Mouse (Mus musculus): ENCODE data around the gene Actr8.

Actr8 gene

DNA sequence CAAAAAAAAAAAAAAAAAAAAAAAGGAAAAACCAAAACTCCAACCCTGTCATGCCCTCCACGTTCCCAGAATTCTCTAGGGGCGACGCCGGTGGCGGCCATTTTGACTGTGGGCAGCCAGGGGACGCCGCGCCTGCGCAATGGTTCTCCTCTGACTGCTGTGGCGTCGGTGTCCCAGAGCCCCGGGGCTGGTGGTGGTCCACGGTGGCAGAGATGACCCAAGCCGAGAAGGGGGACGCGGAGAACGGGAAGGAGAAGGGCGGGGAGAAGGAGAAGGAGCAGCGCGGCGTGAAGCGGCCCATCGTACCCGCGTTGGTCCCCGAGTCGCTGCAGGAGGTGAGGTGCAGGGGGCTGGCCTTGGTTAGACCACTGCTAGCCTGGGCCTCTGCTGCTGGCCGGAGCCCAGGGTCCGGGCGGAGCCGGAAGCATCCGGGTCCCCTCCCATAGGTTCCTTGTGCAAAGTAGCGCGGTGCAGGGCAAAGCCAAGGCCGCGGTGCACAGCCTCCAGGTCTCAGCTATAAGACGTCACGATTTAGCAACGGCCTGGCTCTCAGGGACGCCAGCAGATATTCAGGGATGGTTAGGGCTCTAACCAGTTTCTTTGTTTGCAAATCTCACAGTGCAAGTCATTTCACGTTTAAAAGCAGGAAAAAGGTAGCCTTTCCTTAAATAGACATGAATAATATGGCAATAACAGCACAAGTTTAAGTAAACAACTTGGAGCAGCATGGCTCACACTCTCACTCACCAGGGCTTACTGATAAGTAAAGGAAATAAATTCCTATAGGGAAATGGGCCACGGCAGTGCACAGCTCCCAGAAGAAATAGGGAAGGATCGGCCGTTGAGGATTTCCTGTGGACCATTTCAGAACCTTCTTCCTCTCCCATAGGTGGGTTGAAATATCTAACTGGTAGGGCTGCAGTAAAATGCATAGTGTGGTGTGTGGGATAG lies at the start of gene Actr8:
Gene Actr8, plus strand, starts transcription at position 84 of the 951 bp plus-strand sequence.
- in situ Hi-C loops (cut with MboI, MseI), result loop anchor here (25.0 kb wide), 1 partner anchor 1284 kb away; the partner anchor contains the start of genes Bap1 and Phf7

DNA sequence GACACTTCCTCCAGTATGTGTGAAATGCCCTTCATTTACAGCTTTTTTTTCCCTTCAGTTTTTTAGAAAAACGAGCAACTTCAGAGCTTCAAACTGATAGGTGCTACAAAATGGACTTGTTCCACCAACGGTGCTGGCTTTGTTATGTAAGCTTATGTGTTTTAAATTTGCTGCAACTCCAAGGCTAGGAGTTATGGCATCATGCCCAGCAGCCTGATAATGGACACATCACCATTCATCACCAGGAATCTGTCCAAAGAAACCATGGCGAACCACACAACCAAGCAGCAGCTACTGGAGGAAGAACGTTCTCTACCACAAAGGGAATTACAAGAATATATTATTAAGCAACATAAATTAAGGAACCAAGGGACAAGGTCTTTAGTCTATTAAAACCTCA lies 49.2 kb upstream of the Actr8 start:
- in situ Hi-C loops (cut with MboI, MseI), result no loop called here

DNA sequence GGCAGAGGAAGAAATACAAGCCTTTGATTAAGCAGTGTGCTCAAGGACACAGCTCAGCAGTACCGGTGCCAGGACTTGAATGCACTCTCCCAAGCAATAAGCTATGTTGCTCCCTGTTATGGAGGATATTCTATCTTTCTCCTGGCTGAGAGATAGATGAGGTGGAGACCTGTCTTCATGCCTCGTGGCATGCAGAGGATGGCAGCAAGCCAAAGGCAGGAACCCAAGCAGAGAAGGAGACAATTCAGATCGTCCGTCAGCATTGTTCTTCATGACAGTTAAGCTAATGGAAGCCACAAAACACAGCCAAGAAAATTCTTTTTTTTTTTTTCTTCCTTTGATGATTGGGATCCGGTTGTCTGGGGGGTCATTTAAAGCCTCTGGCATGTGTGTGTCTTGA lies 42.6 kb upstream of the Actr8 start:
- in situ Hi-C loops (cut with MboI, MseI), result loop anchor here (5.0 kb wide), 1 partner anchor 208 kb away; no protein-coding TSS in a partner anchor

DNA sequence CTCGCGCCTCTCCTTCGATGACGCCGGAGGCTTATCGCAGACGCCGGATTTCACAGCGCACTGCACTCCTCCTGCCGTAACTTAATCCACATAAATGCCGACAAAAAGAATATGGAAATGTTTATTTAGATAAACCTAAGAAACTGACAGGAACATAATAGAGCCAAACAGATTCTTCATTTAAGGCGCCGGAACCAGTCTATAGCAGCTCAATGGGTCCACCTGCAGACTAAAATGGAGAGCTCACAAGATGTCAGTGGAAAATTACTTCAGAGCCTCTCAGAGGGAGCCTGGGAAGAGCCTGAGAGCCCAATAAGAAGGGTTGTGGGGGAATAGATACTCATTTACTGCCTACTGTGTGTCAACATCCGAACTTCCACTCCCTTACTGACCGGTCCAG lies 40.7 kb upstream of the Actr8 start:
- in situ Hi-C loops (cut with MboI, MseI), result loop anchor here (5.0 kb wide), 1 partner anchor 210 kb away; no protein-coding TSS in a partner anchor

DNA sequence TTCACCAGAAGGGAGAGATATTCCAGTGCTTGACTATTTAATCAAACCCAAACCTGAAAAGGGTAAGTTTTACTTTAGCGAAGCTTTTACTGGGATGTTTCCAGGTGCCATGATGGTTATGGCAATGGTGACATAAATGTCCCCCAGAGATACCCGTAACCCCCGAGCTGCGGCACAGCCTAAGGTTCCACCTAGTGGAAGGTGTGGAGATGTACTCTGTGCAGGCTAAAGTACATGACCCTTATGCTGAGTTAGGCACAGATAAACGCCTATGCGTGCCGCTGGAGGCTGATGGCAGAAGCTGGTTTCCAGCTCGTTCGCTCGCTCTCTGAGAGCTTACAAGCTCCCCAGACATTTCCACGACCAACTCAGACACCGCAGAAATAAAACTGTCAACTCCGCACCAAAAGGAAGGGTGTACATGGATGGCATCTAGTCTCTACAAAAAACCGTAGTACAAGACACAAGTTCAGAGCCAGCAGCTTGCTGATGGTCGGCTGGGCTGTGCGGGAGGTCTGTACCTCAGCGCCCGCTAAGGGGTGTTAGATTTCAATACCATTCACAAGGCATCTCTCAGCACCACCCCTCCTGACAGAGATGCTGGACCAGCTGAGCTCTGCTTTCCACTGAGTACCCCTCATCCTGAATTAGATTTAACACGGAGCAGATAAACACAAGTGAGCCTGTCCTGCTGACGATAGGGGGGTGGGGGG lies 38.4 kb upstream of the Actr8 start:
- in situ Hi-C loops (cut with MboI, MseI), result loop anchor here (5.0 kb wide), 1 partner anchor 212 kb away; no protein-coding TSS in a partner anchor

DNA sequence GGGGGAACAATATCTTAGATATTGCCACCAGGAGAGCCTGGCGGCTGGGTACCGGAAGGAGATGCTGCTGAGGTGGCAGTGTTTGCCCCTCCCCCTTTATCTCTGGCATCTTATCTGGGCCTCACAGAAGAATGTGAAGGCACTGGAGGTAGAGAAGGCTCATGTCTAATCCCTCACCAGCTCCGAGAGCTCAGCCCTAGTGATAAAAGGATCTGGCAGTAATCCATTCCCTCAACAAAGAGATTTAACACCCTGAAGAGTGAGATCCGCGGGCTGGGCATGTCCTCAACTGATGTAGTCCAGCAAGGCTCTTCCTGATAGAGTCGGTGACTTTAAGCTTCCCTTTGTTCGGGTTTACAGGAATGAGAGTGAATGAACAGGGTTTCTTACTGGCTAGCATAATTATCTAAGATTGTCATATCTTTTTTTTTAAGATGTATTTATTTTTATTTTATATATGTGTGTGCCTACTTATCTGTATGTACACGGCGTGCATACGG lies 37.8 kb upstream of the Actr8 start:
- in situ Hi-C loops (cut with MboI, MseI), result no loop called here

DNA sequence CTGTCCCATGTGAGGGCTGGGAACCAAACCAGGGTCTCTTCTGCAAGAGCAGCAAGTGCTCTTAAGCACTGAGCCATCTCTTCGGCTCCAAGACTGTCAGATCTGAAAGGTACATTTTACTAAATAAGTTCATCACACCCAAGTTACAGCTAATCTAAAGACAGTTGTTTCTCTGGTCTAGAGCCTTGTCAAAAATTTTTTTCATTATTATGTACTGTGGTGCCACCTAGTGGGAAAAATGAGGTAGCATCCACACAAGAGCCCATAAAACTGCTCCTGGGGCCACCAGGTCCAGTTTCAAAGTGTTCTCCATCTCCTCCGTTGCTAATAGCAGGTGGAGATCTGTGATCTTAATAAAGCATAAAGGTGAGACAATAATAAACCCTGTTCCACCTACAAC lies 37.3 kb upstream of the Actr8 start:
- in situ Hi-C loops (cut with MboI, MseI), result no loop called here

DNA sequence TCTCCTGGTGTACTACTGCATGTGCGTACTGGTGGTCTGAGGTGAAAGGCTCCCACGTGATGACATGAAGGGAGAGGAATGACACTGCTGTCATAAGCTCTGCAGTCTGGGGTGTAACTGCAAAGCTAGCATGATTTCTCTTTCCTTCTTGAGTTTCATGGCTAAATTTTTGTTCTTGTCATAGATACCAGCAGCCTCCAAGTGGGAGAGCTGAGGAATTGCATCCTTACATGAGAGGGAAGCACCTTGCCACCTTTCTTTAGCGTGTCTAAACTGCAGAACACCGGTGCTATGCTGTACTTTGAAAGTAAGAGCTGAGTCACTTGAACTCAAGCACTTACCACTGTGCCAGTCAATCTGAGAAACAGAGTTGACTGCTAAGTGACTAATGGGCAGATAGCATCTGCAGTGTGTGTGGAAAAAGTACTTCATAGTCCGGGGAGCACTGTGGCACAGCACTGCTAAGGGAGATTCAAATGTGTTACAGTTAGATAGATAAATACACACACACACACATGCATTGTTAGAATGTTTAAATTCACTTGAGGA lies 31.3 kb upstream of the Actr8 start:
- in situ Hi-C loops (cut with MboI, MseI), result no loop called here

DNA sequence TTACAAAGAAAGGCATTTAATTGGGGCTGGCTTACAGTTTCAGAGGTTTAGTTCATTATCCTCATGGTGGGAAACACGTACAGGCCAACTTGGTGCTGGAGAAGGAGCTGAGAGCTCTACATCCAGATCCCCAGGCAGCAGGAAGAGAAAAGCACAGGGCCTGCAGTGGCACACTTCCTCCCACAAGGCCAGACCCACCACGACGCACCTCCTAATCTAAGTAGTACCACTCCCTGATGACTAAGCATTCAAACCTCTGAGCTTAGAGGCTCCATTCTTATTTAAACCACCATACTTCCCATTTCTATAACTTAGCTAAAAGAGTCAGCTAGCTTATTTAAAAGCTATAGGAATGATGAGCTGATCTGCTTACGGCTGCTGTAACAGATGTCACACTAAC lies 27.3 kb upstream of the Actr8 start:
- in situ Hi-C loops (cut with MboI, MseI), result no loop called here

DNA sequence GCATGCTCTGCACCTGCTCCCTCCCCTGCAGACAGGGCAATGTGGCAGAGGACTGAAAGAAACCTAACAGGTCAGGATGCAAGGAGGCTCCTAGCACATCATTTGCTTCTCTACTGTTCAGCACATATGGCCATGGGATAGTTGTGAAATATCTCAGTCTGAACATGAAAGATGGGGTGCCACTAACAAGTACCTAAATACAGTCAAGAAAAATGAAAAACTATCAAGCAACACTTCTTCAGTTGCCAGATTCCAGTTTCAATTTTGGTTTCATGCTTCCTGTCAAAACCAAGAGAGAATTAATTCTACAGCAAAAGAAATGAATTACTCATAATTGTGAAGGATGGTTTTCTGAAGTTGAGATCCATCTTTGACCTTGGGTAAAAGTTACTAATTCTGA lies 20.7 kb upstream of the Actr8 start:
- in situ Hi-C loops (cut with MboI, MseI), result no loop called here

DNA sequence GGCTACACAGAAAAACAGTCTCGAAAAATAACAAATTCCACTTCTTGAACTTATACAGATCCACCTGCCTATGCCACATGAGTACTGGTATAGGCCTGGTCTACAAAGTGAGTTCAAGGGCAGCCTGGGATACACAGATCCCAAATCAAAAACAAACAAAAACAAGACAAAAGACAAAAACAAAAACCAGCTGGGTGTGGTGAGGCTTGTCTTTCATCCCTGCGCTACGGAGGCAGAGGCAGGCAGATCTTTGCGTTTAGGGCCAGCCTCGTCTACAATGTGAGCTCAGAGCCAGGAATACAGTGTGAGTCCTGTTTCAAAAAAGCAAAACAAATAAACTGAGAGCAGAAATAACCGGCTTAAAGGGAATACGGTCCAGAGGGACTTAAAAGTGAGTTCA lies 10.5 kb upstream of the Actr8 start:
- in situ Hi-C loops (cut with MboI, MseI), result no loop called here

DNA sequence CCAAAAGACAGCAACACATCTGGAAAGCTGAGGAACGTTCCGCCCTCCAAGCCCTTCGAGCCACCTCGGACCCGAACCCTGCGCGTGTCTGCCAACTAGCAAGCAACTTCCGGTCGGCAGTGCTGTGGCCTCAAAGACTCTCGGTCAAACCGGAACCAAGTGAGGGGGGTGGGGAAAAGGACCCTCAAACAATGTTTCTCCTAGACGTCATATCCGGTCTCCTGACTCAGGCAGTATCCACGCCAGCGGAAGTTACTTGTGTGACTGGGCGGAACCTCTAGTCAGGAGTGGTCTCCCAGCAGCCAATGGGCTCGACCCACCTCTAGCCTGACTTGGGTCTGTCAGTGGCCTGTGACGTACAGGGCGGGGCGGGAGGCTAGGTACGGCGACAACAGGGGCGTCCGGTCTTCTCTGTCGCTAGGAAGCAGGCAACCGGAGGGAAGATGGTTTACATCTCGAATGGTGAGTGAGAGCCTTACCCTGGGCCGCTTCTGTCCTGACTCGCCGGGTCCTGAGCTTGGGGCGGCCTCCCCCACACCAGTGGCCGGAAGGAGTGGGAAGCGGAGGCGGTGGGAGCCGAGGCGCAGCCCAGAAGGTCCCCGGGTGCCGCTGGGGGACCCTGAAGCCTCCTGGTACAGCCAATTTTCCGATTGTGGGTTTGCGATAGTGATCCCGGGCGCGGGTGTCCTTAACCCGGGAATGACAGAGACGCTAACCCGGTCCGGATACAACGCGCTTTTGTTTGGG lies 9.9 kb upstream of the Actr8 start, which contains the start of gene Selenok:
Gene Selenok, plus strand, starts transcription at position 234 of the 747 bp plus-strand sequence.
- in situ Hi-C loops (cut with MboI, MseI), result no loop called here

DNA sequence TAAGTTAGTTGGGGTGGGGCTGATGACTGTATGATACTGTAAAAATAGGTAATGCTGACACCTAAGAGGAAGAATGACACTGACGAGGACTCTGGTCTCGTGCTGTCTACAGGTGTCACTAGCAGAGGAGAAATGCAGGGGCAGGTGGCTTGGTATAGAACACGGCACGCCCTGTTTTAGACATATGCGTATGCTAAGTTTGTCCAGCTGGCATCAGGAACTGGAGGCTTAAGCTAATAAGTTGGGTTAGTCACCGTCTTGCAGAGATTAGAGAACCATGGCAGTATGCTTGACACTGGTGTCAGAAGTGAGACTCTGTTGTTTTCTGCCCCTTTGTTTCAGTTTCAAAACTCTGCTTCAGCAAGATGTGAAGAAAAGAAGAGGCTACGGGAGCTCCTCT lies 6.7 kb upstream of the Actr8 start:
- in situ Hi-C loops (cut with MboI, MseI), result no loop called here

DNA sequence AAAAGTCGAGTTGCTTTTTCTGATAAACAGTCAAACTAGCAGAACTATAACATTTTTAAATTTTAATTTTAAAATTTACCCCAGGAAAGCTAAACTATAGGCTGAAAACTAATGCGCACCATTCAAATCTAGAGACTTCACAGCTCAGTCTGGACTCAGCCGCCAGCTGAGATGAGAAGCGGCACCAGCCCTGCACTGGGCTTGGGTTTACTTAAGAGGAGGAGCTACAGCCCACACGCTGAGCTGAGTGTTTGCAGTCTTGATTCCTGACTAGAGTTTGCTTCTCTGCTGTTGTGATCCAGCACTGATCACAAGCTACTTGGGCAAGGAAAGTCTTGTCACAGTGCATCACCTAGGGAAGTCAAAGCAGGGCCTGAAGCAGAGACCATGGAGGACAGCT lies 6.1 kb upstream of the Actr8 start:
- in situ Hi-C loops (cut with MboI, MseI), result no loop called here

DNA sequence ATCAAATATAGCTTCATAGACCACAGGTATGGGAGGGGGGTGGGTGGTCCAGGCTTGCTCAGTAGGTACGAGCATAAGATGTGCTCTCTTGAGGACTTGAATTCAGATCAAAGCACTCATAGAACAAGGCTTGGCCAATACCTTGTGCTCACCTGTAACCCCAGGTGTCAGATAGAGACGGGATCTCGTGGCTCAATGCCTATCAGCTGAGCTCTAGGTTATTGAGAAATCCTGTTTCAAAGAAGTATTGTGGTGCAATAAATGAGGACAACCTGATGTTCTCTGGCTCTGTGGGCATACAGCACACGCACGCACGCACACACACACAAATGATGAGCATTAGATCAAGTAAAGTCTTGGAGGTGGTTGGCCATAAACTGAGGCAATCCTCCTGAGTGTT lies 1.2 kb upstream of the Actr8 start:
- in situ Hi-C loops (cut with MboI, MseI), result loop anchor here (25.0 kb wide), 1 partner anchor 1285 kb away; the partner anchor contains the start of genes Bap1 and Phf7

DNA sequence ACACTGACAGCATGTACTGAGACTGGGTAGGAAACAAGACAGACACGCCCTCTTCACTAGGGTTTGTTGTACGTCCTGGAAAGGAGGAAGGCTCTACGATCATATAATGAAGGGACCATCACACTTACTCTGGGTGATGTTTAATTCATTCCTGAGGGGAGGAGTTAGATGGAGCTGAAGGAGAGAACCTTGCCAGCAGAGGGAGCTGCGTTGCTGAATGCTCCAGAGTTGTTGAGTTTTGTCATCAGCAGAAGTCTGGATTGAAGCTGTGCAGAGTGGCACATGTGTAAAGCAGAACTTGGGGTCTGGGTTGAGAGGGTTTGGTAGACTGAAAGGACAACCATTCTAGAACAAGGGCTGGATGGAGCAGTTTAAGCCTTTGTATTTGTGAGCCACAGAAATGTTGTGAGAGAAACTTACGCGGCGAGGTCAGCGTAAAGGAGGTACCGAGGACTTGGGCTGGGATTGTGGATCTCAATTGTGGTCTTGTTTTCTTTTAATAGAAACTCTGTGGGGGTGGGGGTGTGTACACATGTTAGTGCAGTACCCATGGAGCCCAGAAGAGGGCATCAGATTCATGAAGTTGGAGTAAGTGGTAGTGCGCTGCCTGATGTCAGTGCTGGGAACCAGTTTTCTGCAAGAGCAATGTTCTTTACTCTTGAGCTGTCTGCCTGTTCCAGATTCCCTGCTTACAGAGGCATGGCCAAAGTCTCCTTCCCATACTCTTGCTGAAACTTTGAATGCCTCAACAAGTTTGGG lies 2.5 kb downstream of the Actr8 start:
- in situ Hi-C loops (cut with MboI, MseI), result loop anchor here (25.0 kb wide), 1 partner anchor 1282 kb away; the partner anchor contains the start of genes Bap1 and Phf7

DNA sequence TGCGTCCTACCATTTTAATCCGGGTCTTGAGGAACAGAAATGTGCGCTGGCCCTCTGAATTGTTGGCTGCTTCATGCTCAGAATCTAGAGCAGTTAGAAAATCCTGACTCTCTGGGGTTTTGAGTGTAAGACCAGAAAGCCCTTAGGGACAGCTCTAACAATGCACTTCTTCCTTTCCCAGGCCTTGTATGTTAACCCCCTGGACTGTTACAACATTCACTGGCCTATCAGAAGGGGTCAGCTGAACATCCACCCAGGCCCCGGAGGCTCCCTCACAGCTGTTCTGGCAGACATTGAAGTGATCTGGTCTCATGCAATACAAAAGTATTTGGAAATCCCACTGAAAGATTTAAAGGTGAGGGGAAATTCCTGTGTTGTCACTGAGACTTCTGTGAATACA lies 8.0 kb downstream of the Actr8 start:
- in situ Hi-C loops (cut with MboI, MseI), result loop anchor here (25.0 kb wide), 1 partner anchor 1276 kb away; the partner anchor contains the start of genes Bap1 and Phf7

DNA sequence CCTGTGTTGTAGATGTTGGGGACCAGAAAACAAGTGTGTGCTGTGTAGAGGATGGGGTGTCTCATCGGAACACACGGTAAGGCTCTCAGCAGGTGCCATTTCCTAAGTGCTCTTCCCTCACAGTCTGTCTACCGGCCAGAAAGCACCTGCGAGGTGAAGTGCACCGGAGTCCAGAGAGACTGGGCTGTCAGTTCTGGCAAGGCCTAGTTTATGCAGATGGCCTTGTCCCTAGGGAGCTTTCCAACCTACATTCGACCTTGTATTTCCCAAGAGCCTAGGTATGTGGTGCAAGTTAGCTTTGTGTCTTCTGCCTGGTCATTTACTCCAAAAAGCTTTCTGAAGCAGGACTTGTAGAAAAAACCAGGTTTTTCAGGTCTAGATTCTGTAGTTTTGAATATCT lies 9.1 kb downstream of the Actr8 start:
- in situ Hi-C loops (cut with MboI, MseI), result loop anchor here (25.0 kb wide), 1 partner anchor 1275 kb away; the partner anchor contains the start of genes Bap1 and Phf7

DNA sequence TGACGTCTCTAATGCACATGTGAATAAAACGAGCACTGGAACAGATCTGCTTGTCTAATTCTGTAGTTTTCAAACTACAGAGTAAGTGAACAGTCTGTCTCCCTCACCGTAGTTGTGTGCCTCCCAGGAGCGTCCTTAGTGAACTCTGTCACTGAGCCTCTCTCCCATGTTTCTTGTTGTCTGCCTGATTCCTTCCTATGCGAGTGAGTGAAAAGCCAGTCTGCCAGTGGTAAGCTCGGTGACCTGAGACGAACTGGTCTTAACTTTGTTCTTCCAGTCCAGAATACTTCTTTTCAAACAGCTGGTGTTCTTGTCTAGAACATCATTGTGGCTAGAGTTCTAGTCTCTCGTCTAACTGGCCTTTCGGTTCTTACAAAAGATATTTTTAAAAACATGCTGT lies 9.6 kb downstream of the Actr8 start:
- in situ Hi-C loops (cut with MboI, MseI), result loop anchor here (25.0 kb wide), 1 partner anchor 1275 kb away; the partner anchor contains the start of genes Bap1 and Phf7

DNA sequence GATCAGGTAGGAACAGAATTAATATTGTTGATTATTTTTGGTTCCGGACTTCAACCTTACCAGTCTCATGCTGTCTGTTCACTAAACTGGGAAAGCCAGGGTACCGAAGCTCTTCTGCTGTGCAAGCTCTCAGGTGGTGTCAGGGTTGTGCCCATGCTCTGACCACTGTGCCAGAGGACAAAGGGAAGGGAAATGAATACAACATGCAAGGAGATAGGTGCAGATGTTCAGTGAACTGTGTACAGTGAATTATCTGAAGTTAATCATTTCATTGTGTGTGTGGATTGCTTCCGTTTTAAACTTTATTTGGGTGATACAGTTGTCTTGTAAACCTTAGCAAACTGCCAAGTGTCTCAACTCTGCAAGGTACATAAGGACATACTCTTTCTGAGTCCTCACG lies 10.2 kb downstream of the Actr8 start:
- in situ Hi-C loops (cut with MboI, MseI), result loop anchor here (25.0 kb wide), 1 partner anchor 1274 kb away; the partner anchor contains the start of genes Bap1 and Phf7

Data from T-helper 2 cell (primary cell).